Mouse (Mus musculus) hindbrain, embryonic 15.5 days (tissue): ENCODE results near the gene Ndufa12. TPM values are rescaled to one million over a fixed set of nuclear protein-coding genes. Genes with fewer than 3 reads are reported as not detected.

Source experiments
- ATAC-seq: fragments of 200-750 bp; cut with Nextera tagmentation; 2 replicates; pipeline ENCODE4 v1.8.0; 2017; ENCODE audit warnings: low read depth, moderate number of reproducible peaks, moderate TSS enrichment; ENCODE audit not compliant: low FRiP score
- H3K27ac ChIP-seq: fragments of 300-500 bp; sonication (generic); replicated peaks from 2 replicates; pipeline ENCODE4 v1.5.1; 2015; ENCODE audit warnings: mild to moderate bottlenecking, inconsistent platforms
- H3K27me3 ChIP-seq: fragments of 300-500 bp; sonication (generic); 2 replicates; pipeline ENCODE4 v1.6.1; 2015; ENCODE audit warnings: control low read depth, inconsistent platforms
- H3K36me3 ChIP-seq: fragments of 300-500 bp; sonication (generic); 2 replicates; pipeline ENCODE4 v1.6.1; 2015; ENCODE audit warnings: control low read depth, inconsistent platforms
- H3K4me1 ChIP-seq: fragments of 300-500 bp; sonication (generic); replicated peaks from 2 replicates; pipeline ENCODE4 v1.6.1; 2015; ENCODE audit warnings: control low read depth, inconsistent platforms
- H3K4me2 ChIP-seq: fragments of 300-500 bp; sonication (generic); 2 replicates; pipeline ENCODE4 v1.6.1; 2015; ENCODE audit warnings: moderate library complexity, mild to moderate bottlenecking, inconsistent platforms
- H3K4me3 ChIP-seq: fragments of 300-500 bp; sonication (generic); 2 replicates; pipeline ENCODE4 v1.5.1; 2015; ENCODE audit warnings: mild to moderate bottlenecking, inconsistent platforms
- H3K9ac ChIP-seq: fragments of 300-500 bp; sonication (generic); 2 replicates; pipeline ENCODE4 v1.6.1; 2015; ENCODE audit warnings: inconsistent platforms
- H3K9me3 ChIP-seq: fragments of 300-500 bp; sonication (generic); 2 replicates; pipeline ENCODE4 v1.6.1; 2016; ENCODE audit warnings: control low read depth, inconsistent platforms
- WGBS: fragments of 180-500 bp; shearing (Covaris S2); methylation state at CpG from one replicate; pipeline ENCODE4 v1.1.7; 2015; 5-methylcytosine and 5-hydroxymethylcytosine counted together
- polyA plus RNA-seq: library from polyadenylated mRNA; unstranded; fragments of >200 nt; fragmentation: Nextera tagmentation; extraction: Ambion mirVana; gene quantifications from 2 replicates; pipeline ENCODE4 v1.2.1, GENCODE M21; 2015

The Ndufa12 gene
- polyA plus RNA-seq, 1 experiment from 2014 or later = 361 TPM

DNA sequence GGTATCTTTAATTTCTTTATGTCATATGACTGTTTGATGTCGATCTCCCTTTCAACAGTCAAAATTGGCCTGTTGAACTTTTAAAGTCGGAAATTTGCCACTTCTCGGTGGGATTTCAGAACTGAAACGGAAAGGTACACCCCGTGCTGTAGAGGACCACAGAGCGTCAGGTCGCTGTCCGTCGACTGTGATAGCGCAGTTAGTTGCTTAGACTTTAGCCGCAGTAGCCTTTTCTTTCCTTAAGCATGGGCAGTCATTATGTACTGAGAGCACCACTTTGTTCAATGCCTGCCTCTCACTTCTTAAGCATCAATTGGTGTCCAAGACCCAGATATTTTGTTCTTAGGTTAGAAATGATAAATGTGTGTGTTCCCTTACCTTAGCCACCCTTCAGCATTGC lies 26.4 kb upstream of the Ndufa12 start:
- H3K4me2 ChIP-seq = no peak overlapping the region
- ATAC-seq = no peak
- H3K27ac ChIP-seq = no peak overlapping the region

DNA sequence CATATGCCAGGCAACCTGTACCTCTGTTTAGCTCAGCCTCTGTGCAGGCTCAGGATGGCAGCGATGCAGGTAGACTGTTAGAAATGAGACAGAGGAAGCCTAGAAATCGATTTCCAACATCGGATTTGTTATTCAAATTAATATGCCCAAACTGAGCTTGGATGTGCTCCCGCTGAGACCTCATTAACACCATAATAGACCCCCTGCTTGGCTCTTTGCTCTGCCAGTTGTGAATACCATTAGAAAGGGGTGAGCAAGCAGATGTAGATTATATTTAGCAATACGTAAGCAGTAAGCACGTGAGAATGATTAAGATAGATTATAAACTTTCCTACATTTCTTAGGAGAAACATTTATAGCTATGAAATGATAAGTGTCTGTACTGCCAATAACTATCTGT lies 25.8 kb upstream of the Ndufa12 start:
- Histone ChIP-seq H3K4me2 (no peak overlapping the region), H3K9ac (no peak overlapping the region), H3K4me3 (no peak overlapping the region), H3K27me3 (no peaks in the 10 kb centered on the region), H3K4me1 (0 out of 2 replicates have a peak, but pooled peaks cover 8% of the 10 kb centered on the region), H3K9me3 (no peaks in the 10 kb centered on the region), H3K27ac (no peak overlapping the region), H3K36me3 (peaks cover 41% of the 10 kb centered on the region)
- no peak for ATAC-seq
- WGBS = 22% methylated on average over 6 of the region's 6 CpGs

More for the DNA sequence above, 26.4 kb upstream of the Ndufa12 start:
- WGBS = 48% methylated on average over 11 of the region's 11 CpGs
- H3K27me3 ChIP-seq = no peaks in the 10 kb centered on the region
- 0 out of 2 replicates have a peak, but pooled peaks cover 8% of the 10 kb centered on the region for H3K4me1 ChIP-seq
- H3K9ac ChIP-seq = no peak overlapping the region
- H3K36me3 ChIP-seq = peaks cover 45% of the 10 kb centered on the region
- H3K9me3 ChIP-seq = no peaks in the 10 kb centered on the region
- H3K4me3 ChIP-seq = no peak overlapping the region

DNA sequence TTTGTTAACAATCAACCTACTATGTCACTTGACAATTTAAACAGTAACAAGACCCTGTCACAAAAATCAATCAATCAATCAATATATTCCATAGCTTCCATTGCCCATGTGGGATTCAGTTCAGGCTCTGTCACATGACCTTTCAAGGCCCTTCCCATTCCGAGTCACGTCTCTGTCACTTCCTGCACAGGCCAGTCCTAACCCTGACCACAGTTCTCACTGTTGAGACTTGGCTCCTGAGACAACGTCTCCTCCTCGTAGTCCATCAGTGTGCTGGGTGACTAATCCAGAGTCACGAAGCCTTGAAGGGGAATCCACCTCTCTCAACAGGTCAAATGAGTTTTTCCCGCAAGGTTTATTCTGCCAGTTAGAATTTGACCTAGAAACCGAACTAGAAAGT lies 23.9 kb upstream of the Ndufa12 start:
- 84% methylated on average over 7 of the region's 7 CpGs for WGBS
- Histone ChIP-seq H3K9ac (no peak overlapping the region), H3K27me3 (no peaks in the 10 kb centered on the region), H3K4me3 (no peak overlapping the region), H3K27ac (no peak overlapping the region), H3K36me3 (peaks cover 26% of the 10 kb centered on the region), H3K9me3 (no peaks in the 10 kb centered on the region), H3K4me1 (0 out of 2 replicates have a peak, but pooled peaks cover 8% of the 10 kb centered on the region), H3K4me2 (no peak overlapping the region)
- no peak for ATAC-seq

DNA sequence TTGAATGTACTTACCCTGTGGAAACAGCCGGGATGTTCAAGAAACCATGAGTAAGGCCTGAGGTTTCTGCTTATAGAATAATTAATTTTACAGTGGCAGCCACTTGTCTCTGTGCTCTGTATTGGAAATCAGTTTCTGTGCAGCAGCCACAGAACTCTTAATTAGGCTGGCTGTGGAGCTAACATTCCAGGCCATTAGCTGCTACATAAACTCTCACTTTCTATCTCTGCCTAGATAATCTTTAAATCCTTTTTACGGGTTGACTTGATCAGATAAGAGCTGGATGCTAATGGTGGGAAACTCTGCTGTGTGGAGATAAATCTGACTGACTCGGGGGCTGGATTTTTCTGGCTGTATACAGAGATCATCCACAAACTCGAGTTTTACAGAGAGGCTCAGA lies 15.3 kb upstream of the Ndufa12 start:
- 50% methylated on average over 4 of the region's 4 CpGs for WGBS
- no peak overlapping the region for H3K27ac ChIP-seq
- H3K27me3 ChIP-seq = no peaks in the 10 kb centered on the region

DNA sequence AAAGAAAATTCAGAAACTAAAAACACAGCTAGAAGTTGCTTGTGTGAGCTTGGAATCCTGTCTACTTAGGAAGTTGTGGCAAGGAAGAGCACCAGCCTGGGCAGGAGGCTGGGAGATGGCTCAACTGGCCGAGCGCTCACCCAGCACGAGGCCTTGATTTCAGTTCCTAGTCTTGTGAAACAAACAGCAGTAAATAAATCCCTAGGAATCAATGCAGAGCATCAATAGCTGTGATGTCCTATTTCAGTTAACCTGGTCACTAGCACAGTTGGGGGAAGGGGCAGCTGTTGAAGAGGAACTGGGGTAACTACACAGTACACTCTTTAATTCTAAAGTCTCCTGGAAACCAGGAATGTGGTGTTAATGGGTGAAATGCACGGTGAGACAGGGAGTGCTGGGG lies 6.5 kb downstream of the Ndufa12 start:
- no peak for ATAC-seq
- WGBS = 92% methylated on average over 4 of the region's 4 CpGs
- H3K4me3 ChIP-seq = no peak overlapping the region
- H3K9me3 ChIP-seq = no peaks in the 10 kb centered on the region
- no peak overlapping the region for H3K27ac ChIP-seq
- peaks cover 13% of the 10 kb centered on the region for H3K4me1 ChIP-seq
- H3K9ac ChIP-seq = no peak overlapping the region
- no peak overlapping the region for H3K4me2 ChIP-seq
- no peaks in the 10 kb centered on the region for H3K27me3 ChIP-seq
- peaks cover 37% of the 10 kb centered on the region for H3K36me3 ChIP-seq

More for the DNA sequence above, 15.3 kb upstream of the Ndufa12 start:
- Histone ChIP-seq H3K4me3 (no peak overlapping the region), H3K9ac (no peak overlapping the region), H3K4me2 (no peak overlapping the region), H3K36me3 (peaks cover 13% of the 10 kb centered on the region; the same call in 1 of the 2 replicates), H3K4me1 (no peaks in the 10 kb centered on the region), H3K9me3 (no peaks in the 10 kb centered on the region)
- ATAC-seq = no peak

DNA sequence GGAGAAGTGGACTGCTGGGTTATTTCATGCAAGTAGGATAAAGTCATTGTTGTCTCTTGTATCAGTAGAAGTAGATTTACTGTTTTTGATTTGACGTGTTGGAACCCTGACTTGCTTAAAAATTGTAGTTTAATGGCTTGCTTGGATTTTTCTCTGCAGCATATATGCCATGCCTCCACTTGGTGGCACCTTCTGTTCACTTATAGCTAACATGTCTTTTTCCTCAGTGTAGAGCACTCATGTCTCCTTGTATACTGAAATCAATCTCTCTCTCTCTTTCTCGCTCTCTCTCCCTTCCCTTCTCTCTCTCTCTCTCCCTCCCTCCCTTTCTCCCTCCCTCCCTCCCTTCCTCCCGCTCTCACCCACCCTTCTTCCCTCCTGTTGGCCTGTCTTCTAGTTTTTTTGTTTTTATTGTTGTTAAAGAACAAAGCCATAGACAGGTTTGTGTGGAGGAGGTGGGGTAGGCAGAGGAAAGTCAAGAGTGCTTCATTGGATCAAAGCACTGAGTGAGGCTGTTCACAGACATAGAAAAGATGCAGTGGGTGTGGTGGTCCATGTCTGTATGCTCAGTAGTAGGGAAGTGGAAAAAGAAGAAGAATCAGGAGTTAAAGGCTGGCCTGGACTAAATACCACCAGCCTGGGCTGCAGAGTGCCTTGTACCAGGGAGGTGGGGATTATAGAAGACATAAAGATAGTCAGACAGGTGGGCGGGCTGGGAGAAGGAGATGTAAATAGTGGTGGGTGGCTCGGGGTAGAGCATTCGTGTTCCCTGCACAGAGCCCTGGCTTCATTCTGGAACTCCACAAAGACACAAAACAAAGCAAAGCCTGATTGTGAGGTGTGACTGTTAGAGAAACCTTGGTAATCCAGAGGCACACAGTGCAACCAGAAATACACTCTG lies 12.4 kb downstream of the Ndufa12 start:
- WGBS = 60% methylated on average over 6 of the region's 6 CpGs
- Histone ChIP-seq H3K36me3 (peaks cover 24% of the 10 kb centered on the region), H3K4me3 (no peak overlapping the region), H3K9me3 (no peaks in the 10 kb centered on the region), H3K4me1 (peaks cover 5% of the 10 kb centered on the region; the same call in 1 of the 2 replicates), H3K4me2 (no peak overlapping the region), H3K9ac (no peak overlapping the region), H3K27me3 (no peaks in the 10 kb centered on the region), H3K27ac (peak overlapping the region; percentile 48)
- ATAC-seq = peak; percentile 87

DNA sequence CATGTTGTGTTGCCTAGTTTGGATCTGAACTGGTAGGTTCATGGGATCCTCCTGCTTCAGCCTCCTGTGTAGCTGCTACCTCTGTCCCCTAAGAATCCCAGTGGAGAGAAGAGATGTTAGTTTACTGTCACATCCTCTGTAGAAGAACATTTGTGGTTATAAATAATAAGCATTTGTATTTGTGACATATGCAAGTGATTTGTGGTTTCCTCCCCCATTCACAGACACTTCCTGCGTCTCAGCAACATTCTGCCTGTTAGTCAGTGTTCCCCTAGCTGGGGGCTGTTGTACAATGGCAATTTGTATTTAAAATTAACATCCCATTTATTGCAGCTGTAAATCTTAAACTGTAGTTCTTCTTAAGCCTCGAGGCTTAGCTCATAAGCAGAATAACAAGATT lies 13.2 kb downstream of the Ndufa12 start:
- Histone ChIP-seq H3K4me2 (no peak overlapping the region), H3K4me3 (no peak overlapping the region), H3K36me3 (peaks cover 17% of the 10 kb centered on the region), H3K9me3 (no peaks in the 10 kb centered on the region), H3K9ac (no peak overlapping the region), H3K27ac (0 out of 2 replicates have a peak overlapping the region, but pooled peaks have one; percentile 48), H3K4me1 (peaks cover 5% of the 10 kb centered on the region; the same call in 1 of the 2 replicates), H3K27me3 (no peaks in the 10 kb centered on the region)
- 66% methylated on average over 2 of the region's 2 CpGs for WGBS
- ATAC-seq = no peak

DNA sequence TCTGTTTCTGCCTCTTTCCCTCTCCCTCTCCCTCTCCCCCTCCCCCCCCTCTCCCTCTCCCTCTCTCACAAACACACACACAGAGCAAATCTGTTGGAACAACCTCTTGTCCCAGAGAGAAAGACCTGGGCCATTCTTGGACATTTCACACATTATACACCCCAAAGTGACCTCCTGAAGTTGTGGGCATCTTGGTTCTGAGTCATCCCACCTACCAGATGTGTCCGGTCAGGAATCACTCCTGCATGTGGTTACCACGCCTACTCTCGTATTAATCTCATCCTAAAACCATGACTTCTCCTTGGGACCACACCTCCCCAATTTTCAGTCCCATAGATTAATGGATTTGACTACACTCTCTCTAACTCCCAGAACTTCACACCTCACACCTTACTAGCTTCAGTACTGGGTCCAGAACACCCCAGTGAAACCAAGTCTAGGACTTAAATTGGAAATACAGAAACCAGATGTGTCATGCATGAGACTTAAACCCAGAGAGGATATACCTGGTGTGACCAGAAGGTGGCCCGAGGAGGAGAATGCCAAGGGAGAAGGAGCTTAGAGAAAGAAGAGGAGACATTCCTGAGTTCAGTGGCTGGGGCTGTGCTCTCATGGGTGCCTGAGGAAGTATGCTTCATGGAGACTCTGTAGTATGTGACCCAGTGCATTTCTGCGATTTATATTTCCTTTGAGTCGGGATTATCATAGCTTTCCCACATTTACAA lies 26.7 kb downstream of the Ndufa12 start:
- Histone ChIP-seq H3K4me2 (no peak overlapping the region), H3K9me3 (no peaks in the 10 kb centered on the region), H3K27me3 (no peaks in the 10 kb centered on the region), H3K36me3 (peaks cover 7% of the 10 kb centered on the region), H3K4me1 (peaks cover 4% of the 10 kb centered on the region), H3K4me3 (no peak overlapping the region), H3K9ac (no peak overlapping the region), H3K27ac (no peak overlapping the region)
- ATAC-seq = no peak
- WGBS = 87% methylated on average over 6 of the region's 6 CpGs

DNA sequence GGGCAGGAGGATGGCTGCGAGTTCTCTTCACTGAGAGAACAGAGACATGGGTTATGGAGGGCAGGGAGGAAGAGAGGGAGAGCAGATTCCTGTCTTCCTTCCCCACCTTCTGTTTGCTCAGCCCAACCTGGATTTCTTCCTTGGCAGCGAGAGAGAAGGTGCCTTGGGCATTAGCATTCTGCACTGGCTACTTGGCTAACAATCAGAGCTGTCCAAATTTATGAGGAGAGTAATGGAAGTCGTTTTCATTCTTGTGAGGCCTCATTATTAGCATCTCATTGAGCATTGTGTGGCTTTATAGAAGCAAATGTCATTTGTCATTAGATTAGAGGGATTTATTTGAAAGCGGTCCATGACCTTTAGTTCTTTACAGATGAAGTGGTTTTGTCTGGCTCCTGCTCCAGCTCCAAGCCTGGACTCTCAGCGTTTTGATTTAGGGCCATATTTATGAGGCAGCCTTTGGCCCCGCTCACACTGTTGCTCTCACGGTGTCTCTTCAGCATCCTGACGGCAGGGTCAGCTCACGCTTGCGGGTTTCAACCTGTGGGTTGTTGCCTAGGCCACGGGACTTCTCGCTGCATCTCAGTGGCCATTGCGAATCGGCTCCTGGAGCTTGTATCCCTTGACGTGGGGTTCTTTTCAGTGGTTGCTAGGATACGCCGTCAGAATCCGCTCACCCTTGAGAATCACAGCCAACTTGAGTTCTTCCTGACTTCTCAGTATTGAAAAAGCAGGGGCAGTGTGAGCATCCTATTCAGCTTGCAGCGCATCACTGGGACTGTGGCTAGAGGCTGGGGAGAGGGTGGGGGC lies 31.9 kb downstream of the Ndufa12 start:
- no peaks in the 10 kb centered on the region for H3K27me3 ChIP-seq
- no peak overlapping the region for H3K9ac ChIP-seq
- no peaks in the 10 kb centered on the region for H3K9me3 ChIP-seq
- H3K27ac ChIP-seq = peak overlapping the region; percentile 75
- peak overlapping the region; percentile 40 for H3K4me2 ChIP-seq
- WGBS = 11% methylated on average over 19 of the region's 19 CpGs
- peaks cover 23% of the 10 kb centered on the region for H3K4me1 ChIP-seq
- H3K4me3 ChIP-seq = no peak overlapping the region
- ATAC-seq = peak; percentile 94
- no peaks in the 10 kb centered on the region for H3K36me3 ChIP-seq

DNA sequence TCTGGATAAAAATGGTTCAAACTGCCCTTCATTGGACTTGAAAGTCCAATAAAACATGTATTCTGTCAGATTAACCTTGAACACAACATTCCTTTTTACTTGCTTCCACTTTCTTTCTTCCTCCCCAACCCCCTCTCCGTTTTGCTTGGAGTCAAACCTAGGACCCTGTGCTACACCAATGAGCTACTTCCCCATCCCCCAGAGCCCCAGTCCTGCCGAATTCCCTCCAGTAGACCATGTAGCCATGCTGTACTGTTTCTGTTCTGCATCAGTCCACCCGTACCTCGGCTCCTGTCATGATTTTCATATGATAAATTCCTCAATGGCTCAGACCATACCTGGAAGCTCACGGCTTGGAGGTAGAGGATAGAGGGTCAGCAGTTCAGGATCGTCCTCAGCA lies 32.5 kb downstream of the Ndufa12 start:
- H3K4me3 ChIP-seq = no peak overlapping the region
- H3K9me3 ChIP-seq = no peaks in the 10 kb centered on the region
- peak; percentile 63; the same call in 1 of the 2 replicates for ATAC-seq
- H3K4me1 ChIP-seq = peaks cover 23% of the 10 kb centered on the region
- no peak overlapping the region for H3K9ac ChIP-seq
- WGBS = 32% methylated on average over 6 of the region's 6 CpGs
- no peaks in the 10 kb centered on the region for H3K27me3 ChIP-seq
- H3K4me2 ChIP-seq = peak overlapping the region; percentile 40
- H3K27ac ChIP-seq = peak overlapping the region; percentile 75
- no peaks in the 10 kb centered on the region for H3K36me3 ChIP-seq

DNA sequence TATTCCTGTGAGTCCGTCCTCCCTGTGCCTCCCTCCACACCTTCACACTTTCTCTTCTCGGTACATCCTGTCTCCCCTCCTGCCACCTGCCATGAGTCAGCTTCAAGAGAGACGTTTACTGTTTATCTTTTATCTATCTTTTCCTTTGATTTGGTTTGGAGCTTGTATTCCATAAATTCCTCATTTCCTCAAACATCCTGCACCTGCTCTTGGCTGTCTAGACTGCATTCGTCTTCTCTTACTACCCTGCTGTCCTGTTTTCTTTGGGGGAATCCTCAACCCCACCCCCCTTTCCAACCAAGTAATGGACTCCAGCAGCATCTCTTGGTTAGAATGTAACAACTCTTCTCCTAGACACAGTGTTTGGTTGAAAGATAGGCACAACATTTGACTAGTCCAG lies 36.7 kb downstream of the Ndufa12 start:
- Histone ChIP-seq H3K4me2 (no peak overlapping the region), H3K27me3 (no peaks in the 10 kb centered on the region), H3K4me3 (no peak overlapping the region), H3K36me3 (no peaks in the 10 kb centered on the region), H3K9ac (no peak overlapping the region), H3K4me1 (peaks cover 20% of the 10 kb centered on the region), H3K27ac (no peak overlapping the region), H3K9me3 (no peaks in the 10 kb centered on the region)
- WGBS = 61% methylated on average over 4 of the region's 4 CpGs
- no peak for ATAC-seq
